Mouse (Mus musculus) megakaryocyte, embryonic 14.5 days (primary cell): ENCODE measurements around the gene Cd24a.

Source experiments
- FLI1 ChIP-seq: IDR thresholded peaks from 2 replicates; pipeline ENCODE4 v1.6.1; 2012; ENCODE audit warnings: low read length, inconsistent platforms, mixed read lengths
- GATA1 ChIP-seq: IDR thresholded peaks from 3 replicates; pipeline ENCODE4 v1.6.1; 2012; ENCODE audit warnings: mixed read lengths, low read length, inconsistent platforms, borderline replicate concordance

- TF ChIP-seq GATA1 (no peak), FLI1 (no peak)
Observed at GRCm38 (mm10) chr10:43578754-43579380, 783 bp downstream of the Cd24a start.
